Comparison of ENCODE assay signal across 17 mouse cellular contexts in the genomic region with DNA sequence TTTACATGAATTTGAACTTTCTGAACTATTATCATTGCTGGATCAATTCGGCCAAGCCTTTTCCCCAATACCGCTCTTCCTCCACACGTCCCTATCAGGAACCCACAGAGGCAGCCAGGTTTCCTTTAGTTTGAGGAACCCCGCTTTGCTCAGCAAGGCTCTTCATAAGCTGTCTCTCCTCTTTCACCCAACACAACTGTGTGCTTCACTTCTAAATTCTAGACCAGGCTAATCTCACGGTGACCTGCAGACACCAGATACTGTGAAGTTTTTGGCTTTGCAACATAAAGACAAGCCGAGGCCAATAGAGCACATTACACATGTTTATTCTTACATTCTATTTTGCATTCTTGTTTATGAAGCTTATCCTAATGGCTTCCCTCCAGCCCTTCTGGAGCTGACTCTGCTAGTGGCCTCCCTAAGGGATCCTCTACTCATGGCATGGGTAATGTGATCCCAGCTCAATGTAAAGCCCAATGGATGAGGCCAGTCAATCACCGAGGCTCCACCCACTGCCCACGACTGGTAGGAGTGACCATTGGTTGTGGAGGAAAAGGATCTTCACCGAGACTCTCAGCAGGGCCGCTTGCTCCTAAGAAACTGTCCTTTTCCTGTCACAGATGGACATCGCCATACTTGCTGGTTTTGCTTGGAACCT.
A peak's percentile ranks its signal among the peaks of the same experiment; 100 is the strongest.
DNase-seq lines count a peak whose midpoint lies in the region; ATAC-seq lines count a peak whose summit lies in the region.
"Had no signal": no experiment of that assay in that cellular context is flagged by ENCODE, and none has a peak within 500 bp of the region (broad histone marks: within the 10 kb centered on the region; RNA-seq: fewer than 3 reads in every experiment).

No protein-coding gene starts in this region.

- no peak overlapping the region for H3K27ac ChIP-seq in neural tube, embryonic 15.5 days (replicated peaks)
- H3K27ac ChIP-seq in forebrain, embryonic 11.5 days (ENCODE audit: low read depth, low read length), result no peak overlapping the region
- H3K27ac ChIP-seq: kidney, postnatal 0 days; macrophage had no signal

- H3K4me3 ChIP-seq in neural tube, embryonic 15.5 days (replicated peaks), result no peak overlapping the region
- no peak overlapping the region for H3K4me3 ChIP-seq in forebrain, embryonic 11.5 days (ENCODE audit: low read depth, low read length)

- peak; percentile 7 for DNase-seq in neural tube, embryonic 10.5 days (ENCODE audit: extremely low spot score, low spot score)
- DNase-seq in c-Kit-positive CD71-negative TER-119-negative erythroid progenitor cells, embryonic 14.5 days (ENCODE audit: low read depth), result peak; percentile 43
- DNase-seq in liver, result peak; percentile 65
- DNase-seq in gastrocnemius, adult 8-10 months (ENCODE audit: low spot score in 2 of 2), result no peak
- no peak for DNase-seq in frontal cortex, postnatal 36 days (ENCODE audit: low spot score in 2 of 2)
- DNase-seq in forebrain, embryonic 11.5 days (ENCODE audit: low spot score), result no peak
- DNase-seq: adrenal gland, postnatal 10 days; cerebellum, postnatal 36 days; forebrain, postnatal 0 days; heart, postnatal 10 days; layer of hippocampus, adult 9-11 months; lung, adult 2 months; thymus, postnatal 25 days had no signal

- H3K36me3 ChIP-seq in neural tube, embryonic 15.5 days, result no peaks in the 10 kb centered on the region
- H3K36me3 ChIP-seq in forebrain, embryonic 11.5 days (ENCODE audit: control insufficient read depth, insufficient read depth, low read length), result no peaks in the 10 kb centered on the region

- H3K9me3 ChIP-seq in neural tube, embryonic 15.5 days (replicated peaks), result no peaks in the 10 kb centered on the region
- no peaks in the 10 kb centered on the region for H3K9me3 ChIP-seq in forebrain, embryonic 11.5 days (ENCODE audit: control insufficient read depth, low read length)

- WGBS in neural tube, embryonic 15.5 days, result 78% methylated on average over 11 of the region's 11 CpGs
- WGBS in forebrain, embryonic 11.5 days, result 76% methylated on average over 11 of the region's 11 CpGs

- no peaks in the 10 kb centered on the region for H3K4me1 ChIP-seq in neural tube, embryonic 15.5 days
- H3K4me1 ChIP-seq in forebrain, embryonic 11.5 days (replicated peaks; ENCODE audit: control insufficient read depth, insufficient read depth, low read length), result no peaks in the 10 kb centered on the region

- no peak for ATAC-seq in neural tube, embryonic 15.5 days (ENCODE audit: low FRiP score)
- peak; percentile 72 for ATAC-seq in megakaryocyte progenitor cell, adult 5-6 weeks (replicated peaks; ENCODE audit: poor library complexity)
- no peak for ATAC-seq in forebrain, embryonic 11.5 days (replicated peaks; ENCODE audit: low FRiP score)
- ATAC-seq: forebrain, postnatal 0 days had no signal

- no peaks in the 10 kb centered on the region for H3K27me3 ChIP-seq in neural tube, embryonic 15.5 days (replicated peaks)
- no peaks in the 10 kb centered on the region for H3K27me3 ChIP-seq in forebrain, embryonic 11.5 days (ENCODE audit: control insufficient read depth, insufficient read depth, low read length)

- no peak overlapping the region for H3K9ac ChIP-seq in neural tube, embryonic 15.5 days (replicated peaks)
- no peak overlapping the region for H3K9ac ChIP-seq in forebrain, embryonic 11.5 days (ENCODE audit: low read length)
- H3K9ac ChIP-seq: forebrain, postnatal 0 days had no signal

- no peak overlapping the region for H3K4me2 ChIP-seq in neural tube, embryonic 15.5 days
- no peak overlapping the region for H3K4me2 ChIP-seq in forebrain, embryonic 11.5 days (ENCODE audit: low read depth, low read length, severe bottlenecking)

Comparison
In these comparisons a context has a peak if more than half of its experiments do, and no peak if none do; other contexts are left out.
1. DNase-seq: peak in neural tube, embryonic 10.5 days (single experiment), c-Kit-positive CD71-negative TER-119-negative erythroid progenitor cells, embryonic 14.5 days (single experiment) and liver (single experiment); none in gastrocnemius, adult 8-10 months (0 of 2), frontal cortex, postnatal 36 days (0 of 2) and forebrain, embryonic 11.5 days (single experiment).